Mouse (Mus musculus) stomach, postnatal 0 days (tissue): ENCODE measurements around the gene Tll2.

Experiments
- CTCF ChIP-seq: IDR thresholded peaks from 2 replicates; pipeline ENCODE4 v1.5.1; 2016; ENCODE audit warnings: antibody characterized with exemption, low read depth, mild to moderate bottlenecking, moderate library complexity
- EP300 ChIP-seq: optimal IDR thresholded peaks from 2 replicates; pipeline ENCODE3; 2016; ENCODE audit warnings: antibody characterized with exemption

DNA sequence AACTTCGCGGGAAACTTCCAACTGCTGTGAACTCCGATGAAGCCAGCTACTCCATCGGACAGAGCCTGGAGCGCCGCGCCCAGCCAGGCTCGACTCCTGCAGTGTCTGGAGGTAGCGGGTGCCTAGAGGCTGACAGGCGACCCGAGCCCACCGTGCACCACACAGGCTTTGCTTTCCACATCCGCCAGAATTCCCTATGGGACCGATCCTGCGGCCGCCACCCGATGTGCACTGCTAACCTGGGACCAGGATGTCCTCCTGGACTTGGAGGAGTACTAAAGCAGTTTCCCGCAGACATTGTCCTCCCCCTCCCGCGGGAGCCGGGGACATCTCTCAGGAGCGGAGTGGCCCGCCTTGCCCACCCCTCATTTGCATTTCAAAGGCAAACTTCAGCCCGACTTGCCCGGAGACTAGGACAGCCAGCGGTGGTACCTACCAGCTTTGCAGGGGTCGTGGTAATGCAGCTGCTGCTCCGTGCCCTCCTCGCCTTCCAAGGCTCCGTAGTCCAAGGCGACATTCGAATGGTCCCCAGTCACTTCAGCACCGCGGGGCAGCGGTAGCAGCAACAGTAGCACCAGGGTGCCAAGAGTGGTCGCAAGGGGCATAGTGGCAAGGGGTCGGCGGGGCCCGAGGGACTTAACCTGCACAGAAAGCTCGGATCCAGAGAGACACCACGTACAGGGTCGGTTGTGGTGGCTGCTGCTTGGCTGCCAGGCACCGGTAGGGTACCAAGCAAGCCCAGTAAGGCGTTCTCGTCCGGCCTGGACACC lies 409 bp downstream of the Tll2 start:
- TF ChIP-seq EP300 = no peak
- TF ChIP-seq CTCF = no peak
